Mouse (Mus musculus) B cell, adult (primary cell): ENCODE data around the gene Fut11. TPM values are rescaled to one million over a fixed set of nuclear protein-coding genes. Genes with fewer than 3 reads are reported as not detected.

ENCODE experiments used
- total RNA-seq: library from RNA; stranded (reverse); gene quantifications from 4 replicates; pipeline ENCODE4 v1.2.4, GENCODE M21; 2023; ENCODE audit not compliant: inconsistent age

Fut11 gene
- 6.0 to 8.5 TPM (median 7.1 TPM) in 4 replicates for total RNA-seq

DNA sequence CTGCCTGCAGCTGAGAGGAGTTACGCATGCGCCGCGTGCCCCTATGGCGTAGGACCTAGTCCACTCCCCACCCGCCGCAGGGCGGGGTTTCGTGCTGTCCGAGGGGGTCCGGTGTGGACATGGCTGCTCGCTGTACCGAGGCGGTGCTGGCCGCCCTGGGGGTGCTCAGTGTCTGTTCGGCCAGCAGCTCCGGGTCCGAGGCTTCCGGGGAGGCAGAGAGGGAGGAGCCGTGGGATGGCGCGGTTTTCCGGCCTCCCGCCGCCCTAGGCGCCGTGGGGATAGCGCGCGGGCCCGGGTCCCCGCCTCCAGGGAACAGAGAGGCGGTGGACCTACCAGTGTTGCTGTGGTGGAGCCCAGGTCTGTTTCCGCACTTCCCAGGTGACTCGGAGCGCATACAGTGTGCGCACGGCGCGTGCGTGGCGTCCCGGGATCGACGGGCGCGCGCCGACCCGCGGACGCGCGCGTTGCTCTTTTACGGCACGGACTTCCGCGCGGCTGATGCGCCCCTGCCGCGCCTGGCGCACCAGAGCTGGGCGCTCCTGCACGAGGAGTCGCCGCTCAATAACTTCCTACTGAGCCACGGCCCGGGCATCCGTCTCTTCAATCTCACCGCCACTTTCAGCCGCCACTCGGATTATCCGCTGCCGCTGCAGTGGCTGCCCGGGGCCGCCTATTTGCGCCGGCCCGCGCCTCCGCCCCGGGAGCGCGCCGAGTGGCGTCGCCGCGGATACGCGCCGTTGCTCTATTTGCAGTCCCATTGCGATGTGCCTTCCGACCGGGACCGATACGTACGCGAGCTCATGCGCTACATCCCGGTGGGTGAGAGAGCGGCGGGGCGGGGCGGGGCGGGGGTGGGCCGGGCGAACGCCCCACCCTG lies at the start of gene Fut11:
TSS of gene Fut11 (plus strand) at position 85 of the 877 bp plus-strand sequence.

DNA sequence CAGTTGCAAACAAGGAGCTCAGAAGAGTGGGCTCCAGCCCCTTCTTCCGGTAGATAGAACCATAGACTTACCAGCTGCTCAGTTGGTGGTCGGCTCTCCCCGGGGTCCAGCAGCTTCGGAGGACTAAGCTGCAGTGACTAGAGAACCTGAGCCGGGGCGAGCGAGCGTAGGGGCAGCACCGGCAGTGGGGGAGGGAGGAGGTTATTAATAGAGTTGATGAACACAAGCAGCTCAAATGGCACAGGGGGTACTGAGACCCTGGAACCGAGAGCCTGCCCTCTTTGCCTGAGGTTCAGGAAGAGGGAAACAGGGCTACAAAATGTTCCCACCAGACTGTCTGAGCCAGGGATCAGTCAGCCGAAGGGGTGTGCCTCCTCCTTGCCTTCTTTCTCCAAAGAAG lies 38.4 kb upstream of the Fut11 start, which contains the start of gene Myoz1:
TSS of gene Myoz1 (minus strand) at position 180 of the 400 bp plus-strand sequence.

DNA sequence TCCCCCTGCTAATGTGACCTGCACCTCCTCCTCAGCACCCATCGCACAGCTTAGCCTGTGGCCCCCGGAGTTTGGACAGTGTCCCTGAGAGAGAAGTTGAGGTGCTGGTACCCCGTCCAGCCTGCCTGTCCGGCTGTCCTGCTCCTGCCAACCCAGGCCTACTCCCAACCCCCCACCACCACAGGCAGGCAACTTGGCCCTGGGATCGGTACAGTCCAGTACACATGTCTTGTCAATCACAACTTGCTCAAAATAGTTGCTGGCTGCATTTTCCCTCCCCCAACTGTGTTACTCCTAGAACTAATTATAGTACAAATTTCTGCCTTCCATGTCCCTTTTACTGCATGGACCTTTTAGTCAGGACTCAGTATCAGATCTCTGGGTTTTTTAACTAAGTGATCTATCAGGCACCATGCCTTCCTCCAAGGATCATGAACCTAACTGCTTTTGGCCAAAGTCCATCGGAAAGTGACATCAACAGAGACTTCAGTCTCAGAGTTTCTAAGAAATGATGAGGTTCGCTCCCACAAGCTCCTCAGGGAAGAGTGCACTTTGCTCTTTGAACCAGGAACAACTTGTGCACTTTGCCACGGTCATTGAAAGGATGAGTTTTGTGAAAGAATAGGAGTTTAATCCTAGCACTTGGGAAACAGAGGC lies 26.5 kb upstream of the Fut11 start, which contains the start of gene Synpo2l:
TSS of gene Synpo2l (minus strand) at position 201 of the 657 bp plus-strand sequence.

GRCm38 (mm10) chr14:20674064-20674833 lies 20.5 kb upstream of the Fut11 start, which contains the start of gene Sec24c:
Sec24c (plus strand) TSS chr14:20674308.

GRCm38 (mm10) chr14:20702741-20703381 lies 8.1 kb downstream of the Fut11 start, which contains the start of gene Chchd1:
Chchd1 (plus strand) TSS chr14:20703006.

DNA sequence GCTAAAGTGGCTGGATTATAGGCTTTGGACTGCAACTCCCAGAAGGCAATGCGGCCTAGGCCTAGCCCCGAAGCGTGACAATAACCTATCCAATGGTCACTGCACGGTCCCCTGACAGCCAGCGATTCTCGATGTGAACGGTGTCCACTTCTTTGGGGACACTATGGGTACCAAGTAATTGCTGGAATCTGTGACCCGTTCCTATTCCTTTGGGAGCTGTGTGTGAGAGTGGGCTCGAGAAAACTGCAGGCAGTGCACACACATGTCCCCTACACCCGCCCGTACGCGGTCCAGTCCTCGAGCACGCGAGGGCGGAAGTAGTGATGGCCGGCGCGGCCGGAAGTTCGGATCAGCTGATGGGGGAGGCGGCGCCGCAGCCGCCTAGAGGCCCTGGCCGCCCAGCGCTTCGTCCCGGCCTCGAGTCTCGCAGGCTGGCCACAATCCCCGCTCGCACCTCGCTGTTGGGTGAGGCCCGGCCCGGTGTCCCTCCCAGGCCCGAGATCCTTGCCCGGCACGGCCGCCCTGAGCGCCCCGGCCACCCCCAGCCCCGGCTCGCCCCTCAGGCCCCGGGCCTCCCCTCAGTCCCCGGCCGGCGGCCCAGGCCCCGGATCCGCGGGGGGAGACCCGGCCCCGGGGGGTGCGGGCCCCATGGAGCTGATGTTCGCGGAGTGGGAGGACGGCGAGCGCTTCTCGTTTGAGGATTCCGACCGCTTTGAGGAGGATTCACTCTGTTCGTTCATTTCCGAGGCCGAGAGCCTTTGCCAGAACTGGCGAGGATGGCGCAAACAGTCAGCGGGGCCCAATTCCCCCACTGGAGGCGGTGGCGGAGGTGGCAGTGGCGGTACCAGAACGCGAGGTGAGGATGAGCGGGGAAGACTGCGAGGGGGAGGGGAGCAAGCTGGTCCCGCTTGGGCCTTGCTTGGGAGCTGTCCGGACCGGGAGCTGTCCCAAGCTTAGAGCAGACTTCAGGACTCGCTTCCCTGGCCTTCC lies 12.7 kb downstream of the Fut11 start, which contains the start of gene Zswim8:
TSS of gene Zswim8 (plus strand) at position 352 of the 990 bp plus-strand sequence.

DNA sequence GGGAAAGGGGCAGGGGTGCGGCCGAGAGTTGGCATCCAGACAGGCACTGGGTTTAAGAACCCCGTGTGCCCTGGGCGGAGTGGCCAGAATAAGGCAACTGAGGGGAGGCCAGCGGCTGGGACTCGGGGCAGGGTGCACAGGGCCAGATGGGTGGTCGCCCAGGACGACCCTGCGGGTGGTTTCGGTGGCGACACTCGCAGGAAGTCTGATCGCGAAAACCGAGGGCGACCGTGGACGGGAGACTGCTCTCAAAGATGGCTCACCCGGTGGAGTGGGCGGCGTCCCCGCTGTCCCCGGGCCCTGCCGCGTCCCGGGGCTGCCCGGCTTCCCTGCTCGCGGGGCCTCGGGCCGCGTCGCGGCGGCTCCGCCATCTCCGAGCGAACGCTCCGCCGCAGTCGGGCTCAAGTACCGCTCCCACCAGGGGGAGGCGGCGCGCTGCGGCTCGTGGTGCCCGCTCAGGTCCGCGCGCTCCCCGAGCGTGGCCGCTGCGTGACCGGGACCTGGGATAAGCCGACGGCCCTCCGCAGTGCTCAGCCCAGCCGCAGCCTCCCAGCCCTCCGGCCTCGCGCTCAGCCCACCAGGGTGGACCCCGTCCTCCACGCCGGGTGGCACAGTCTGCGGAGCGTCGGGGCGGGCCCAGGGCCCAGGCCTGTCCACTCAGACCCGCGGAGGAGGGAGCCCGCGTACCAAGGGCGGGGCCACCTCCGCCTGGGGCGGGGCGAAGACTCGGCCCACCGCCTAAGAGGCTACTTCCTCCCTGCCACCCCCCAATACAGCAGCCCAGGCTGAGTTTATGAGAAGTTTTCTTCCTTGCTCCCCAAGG lies 39.4 kb downstream of the Fut11 start, which contains the start of gene Ndst2:
TSS of gene Ndst2 (minus strand) at position 611 of the 823 bp plus-strand sequence.

Other genes starting within 250 kb of the Fut11 start
- 0.22 to 0.60 TPM in 2 of 4 replicates, not detected in the others for gene Cfap70, start 242.7 kb upstream of the Fut11 start, total RNA-seq
- 44.5 to 58.3 TPM (median 51.4 TPM) in 4 replicates for gene Anxa7, start 214.8 kb upstream of the Fut11 start, total RNA-seq
- 3.6 to 5.4 TPM (median 4.4 TPM) in 4 replicates for gene Mss51, start 198.1 kb upstream of the Fut11 start, total RNA-seq
- gene Ppp3cb, start 148.4 kb upstream of the Fut11 start, total RNA-seq = 103 to 113 TPM (median 110 TPM) in 4 replicates
- gene Usp54, start 53.9 kb upstream of the Fut11 start, total RNA-seq = 4.1 to 6.9 TPM (median 4.3 TPM) in 4 replicates
- gene Myoz1, start 38.4 kb upstream of the Fut11 start, total RNA-seq = not detected in 4 replicates
- gene Synpo2l, start 26.6 kb upstream of the Fut11 start, total RNA-seq = 0.16 to 0.18 TPM in 2 of 4 replicates, not detected in the others
- gene Sec24c, start 20.7 kb upstream of the Fut11 start, total RNA-seq = 229 to 252 TPM (median 238 TPM) in 4 replicates
- 30.7 to 45.8 TPM (median 37.1 TPM) in 4 replicates for gene Chchd1, start 8.0 kb downstream of the Fut11 start, total RNA-seq
- 193 to 211 TPM (median 204 TPM) in 4 replicates for gene Zswim8, start 12.6 kb downstream of the Fut11 start, total RNA-seq
- gene Ndst2, start 39.6 kb downstream of the Fut11 start, total RNA-seq = 43.6 to 64.0 TPM (median 51.3 TPM) in 4 replicates
- gene Camk2g, start 99.1 kb downstream of the Fut11 start, total RNA-seq = 17.5 to 27.2 TPM (median 21.8 TPM) in 4 replicates
- gene Plau, start 141.7 kb downstream of the Fut11 start, total RNA-seq = 1.4 to 2.9 TPM (median 2.0 TPM) in 4 replicates
- 20.7 to 22.3 TPM (median 21.9 TPM) in 4 replicates for gene Vcl, start 234.4 kb downstream of the Fut11 start, total RNA-seq